Mouse (Mus musculus) olfactory bulb, adult 2 months (tissue): ENCODE data around the gene Cactin.

ENCODE experiments used
- CTCF ChIP-seq: fragments of 200-500 bp; IDR thresholded peaks from 2 replicates; pipeline ENCODE4 v1.5.1; 2012; ENCODE audit warnings: low read depth, mild to moderate bottlenecking, low read length, moderate library complexity; ENCODE audit not compliant: insufficient read depth
- POLR2A ChIP-seq: fragments of 200-500 bp; IDR thresholded peaks from 2 replicates; pipeline ENCODE4 v1.6.1; 2012; ENCODE audit warnings: mild to moderate bottlenecking, low read depth, low read length, moderate library complexity; ENCODE audit not compliant: insufficient read depth

DNA sequence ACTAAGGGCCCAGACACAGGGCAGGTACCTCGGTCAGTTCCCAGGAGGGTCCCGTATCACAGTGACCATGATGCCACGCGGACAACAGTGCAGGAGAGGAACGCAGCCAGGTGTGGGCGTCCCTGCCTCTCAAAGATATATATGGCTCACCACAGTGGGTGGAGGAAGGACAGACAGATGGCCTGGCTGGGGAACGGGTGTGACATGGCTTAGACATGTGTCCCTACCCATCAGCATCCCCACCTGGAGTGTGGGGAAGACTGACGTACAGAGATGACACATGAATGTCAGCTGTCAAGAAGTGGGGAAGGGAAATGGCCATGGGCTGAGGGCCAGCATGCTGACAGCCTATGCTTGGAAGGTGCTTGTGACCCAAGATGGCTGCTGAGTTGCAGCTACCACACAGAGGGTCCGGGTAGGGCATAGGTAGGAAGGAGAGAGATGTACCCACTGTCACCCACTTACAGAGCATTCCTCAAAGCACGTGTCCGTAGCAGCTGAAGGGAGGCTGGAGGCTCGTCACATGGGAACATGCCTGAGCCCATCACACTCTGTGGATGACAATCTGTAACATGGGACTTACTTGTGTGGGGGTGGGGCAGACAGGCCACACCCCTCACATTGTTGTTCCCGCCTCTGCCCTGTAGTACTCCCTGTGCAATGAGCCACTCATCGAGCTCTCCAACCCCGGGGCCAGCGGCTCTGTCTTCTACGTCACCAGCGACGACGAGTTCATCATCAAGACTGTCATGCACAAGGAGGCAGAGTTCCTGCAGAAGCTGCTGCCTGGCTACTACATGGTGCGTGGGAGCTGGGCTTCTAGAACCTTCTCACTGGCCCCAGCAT, 13.8 kb upstream of the Cactin start:
- no peak for TF ChIP-seq CTCF
- TF ChIP-seq POLR2A = no peak
